Mouse (Mus musculus) adrenal gland, adult 18-20 months (tissue): Measurements from ENCODE around the gene Tspan14. TPM values are rescaled to one million over a fixed set of nuclear protein-coding genes. Genes with fewer than 3 reads are reported as not detected.

Experiments
- DNase-seq, 2 experiments: peaks; one replicate each; pipeline ENCODE4 v3.0.0; 2021 to 2022; ENCODE audit warnings: low spot score in 2 of 2
- long read RNA-seq, 2 experiments: library from polyadenylated mRNA; stranded (forward); transcript quantifications; one replicate each; pipeline ENCODE4 v2.0.0; 2021
- total RNA-seq, 2 experiments: library from RNA; stranded (reverse); gene quantifications; 1 replicate in 1 of 2; 2 replicates in 1 of 2; pipeline ENCODE4 v1.2.3; 2021

The Tspan14 gene
- 10 to 100 TPM; 33.7 to 35.0 TPM for total RNA-seq
- long read RNA-seq, experiment 1, transcript Tspan14-201 (9 exons, 2,475 nt) = major isoform, 31 of 38 reads
- long read RNA-seq, experiment 1, partial matches to known transcripts = 2 of 38 reads
- long read RNA-seq, experiment 1, other reads (novel, unspliced or antisense) = 5 of 38 reads
- long read RNA-seq, experiment 2, transcript Tspan14-201 (9 exons, 2,475 nt) = major isoform, 22 of 28 reads
- long read RNA-seq, experiment 2, partial matches to known transcripts = 2 of 28 reads
- long read RNA-seq, experiment 2, other reads (novel, unspliced or antisense) = 4 of 28 reads

DNA sequence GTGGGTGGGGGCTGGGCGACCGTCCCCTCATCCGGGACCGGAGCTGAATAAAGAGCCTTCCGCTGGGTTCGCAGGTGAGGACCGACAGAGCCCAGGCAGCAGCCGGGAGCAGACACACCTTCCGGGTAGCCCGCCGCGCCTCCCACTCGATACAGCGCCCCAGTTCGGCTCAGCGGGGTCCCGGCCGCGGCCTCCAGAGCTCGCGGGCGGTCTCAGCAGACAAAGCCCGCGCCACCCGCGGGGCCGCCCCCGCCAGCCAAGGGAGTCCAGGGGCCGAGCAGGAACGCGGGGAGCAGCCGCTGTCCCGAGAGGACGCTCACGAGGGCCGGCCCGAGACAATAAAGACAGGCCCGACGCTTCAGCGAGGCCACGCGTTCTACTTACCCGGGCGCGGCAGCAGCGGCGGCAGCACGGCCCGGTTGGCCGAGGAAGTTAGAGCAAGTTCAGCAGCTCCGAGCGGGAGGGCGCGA, at the start of gene Tspan14:
TSS of gene Tspan14 (minus strand) at position 416 of the 470 bp plus-strand sequence.
- DNase-seq = no peak

- no peak for DNase-seq
These were observed 48.2 kb upstream of the Tspan14 start for GRCm38 (mm10) chr14:41014701-41015240.

GRCm38 (mm10) chr14:41013630-41014613, 47.3 kb upstream of the Tspan14 start, which contains the start of gene Fam213a:
Fam213a (minus strand) TSS chr14:41013788.
- DNase-seq = peak; percentile 88

DNA sequence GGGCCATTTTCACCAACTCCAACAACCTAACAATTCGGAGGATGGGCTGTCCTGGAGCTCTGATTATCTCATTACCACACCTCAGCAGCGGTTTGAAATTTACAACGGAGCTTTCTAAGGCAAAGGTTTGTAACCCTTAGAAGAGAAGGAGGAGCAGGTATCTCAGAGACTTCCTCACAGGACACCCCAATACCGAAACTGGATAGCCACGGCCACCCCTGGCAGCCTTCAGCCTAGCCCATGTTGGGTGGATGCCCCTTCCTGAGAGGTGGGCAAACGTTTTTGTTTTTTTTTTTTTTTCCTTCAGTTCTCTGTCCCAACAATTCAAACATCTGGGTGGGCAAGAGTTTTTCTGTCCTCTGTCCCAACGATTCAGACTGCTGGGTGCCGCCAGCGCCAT, 46.5 kb upstream of the Tspan14 start:
- DNase-seq = no peak

- no peak for DNase-seq
These were observed 45.3 kb upstream of the Tspan14 start for GRCm38 (mm10) chr14:41011916-41012315.

DNA sequence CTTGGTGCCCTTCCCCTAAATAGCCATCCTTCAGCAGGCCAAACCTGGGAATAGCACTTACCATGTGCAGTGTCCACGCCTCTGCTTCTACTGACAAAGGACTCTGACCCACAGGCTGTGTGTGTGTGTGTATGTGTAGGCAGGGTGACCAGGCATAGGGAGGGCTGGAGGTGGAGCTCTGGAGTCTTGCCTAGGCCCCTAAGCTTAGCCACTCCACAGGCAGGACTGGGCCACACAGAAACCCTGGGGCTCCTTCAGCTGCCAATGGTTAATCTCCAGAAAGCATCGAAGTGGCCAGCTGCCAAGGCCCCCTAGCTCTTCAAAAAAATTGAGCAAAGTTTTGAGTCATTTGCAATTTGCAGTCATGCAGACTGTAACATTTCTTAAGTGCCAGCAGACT, 41.5 kb upstream of the Tspan14 start:
- no peak for DNase-seq

DNA sequence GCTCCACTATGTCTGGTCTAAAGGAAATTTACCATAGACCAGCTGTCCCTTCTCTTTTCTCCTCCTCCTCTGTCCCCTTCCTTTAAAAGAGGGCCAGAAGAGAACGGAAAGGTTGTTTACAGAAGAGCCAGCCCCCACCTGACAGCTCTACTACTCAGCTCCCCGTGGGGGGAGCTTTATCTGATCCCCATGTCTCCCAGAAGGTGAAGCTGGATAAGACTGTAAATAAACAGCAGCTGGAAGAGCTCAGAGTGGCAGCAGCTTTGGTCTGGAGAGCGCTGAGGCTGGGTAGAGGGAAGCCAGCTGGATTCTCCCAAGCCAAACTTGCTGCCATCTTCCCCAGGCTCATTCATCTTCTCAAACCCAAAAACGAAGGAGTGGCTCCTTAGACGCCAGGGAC, 41.0 kb upstream of the Tspan14 start:
- DNase-seq = no peak

- no peak for DNase-seq
These were observed 40.3 kb upstream of the Tspan14 start for GRCm38 (mm10) chr14:41006899-41007298.

- DNase-seq = no peak
These were observed 39.7 kb upstream of the Tspan14 start for GRCm38 (mm10) chr14:41006263-41006662.

DNA sequence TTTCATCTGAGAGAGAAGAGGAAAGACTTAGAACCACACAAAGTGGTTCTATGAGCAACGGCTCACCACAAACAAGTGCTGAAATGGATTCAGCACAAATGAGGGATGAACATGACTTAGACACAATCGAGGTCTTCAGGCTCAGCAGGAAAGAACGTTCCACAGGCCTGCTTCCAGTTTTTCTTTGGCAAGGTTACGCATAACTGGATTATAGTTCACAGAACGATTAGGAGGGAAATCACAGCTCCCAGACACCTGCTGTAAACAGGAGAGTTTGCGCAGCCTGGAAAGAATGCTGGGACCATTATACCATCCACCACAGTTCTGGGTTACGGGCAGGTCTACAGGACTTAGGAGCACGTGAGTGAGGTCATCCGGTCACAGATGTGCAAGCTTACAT, 39.1 kb upstream of the Tspan14 start:
- no peak for DNase-seq

GRCm38 (mm10) chr14:41004201-41005141, 37.9 kb upstream of the Tspan14 start:
- peak; percentile 28 to 44 for DNase-seq

DNA sequence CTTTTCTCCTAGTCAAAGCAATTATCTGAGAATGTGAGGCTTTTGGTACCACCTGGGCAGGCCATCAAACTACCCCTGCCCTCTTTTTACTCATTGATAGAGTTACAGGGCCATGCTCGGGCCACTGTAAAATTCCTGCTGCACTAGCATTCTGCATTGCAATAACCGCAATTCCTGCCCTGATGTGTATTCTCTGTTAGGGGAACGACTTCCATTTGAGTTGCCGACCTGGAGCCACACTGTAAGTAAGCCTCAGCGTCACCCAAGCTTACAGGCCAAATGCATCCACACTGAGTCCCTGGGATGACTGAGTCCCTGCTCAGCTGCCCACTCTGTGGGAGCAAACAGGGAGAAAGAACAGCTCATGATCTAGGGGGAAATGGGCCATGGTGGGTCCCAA, 35.0 kb upstream of the Tspan14 start:
- DNase-seq = no peak

DNA sequence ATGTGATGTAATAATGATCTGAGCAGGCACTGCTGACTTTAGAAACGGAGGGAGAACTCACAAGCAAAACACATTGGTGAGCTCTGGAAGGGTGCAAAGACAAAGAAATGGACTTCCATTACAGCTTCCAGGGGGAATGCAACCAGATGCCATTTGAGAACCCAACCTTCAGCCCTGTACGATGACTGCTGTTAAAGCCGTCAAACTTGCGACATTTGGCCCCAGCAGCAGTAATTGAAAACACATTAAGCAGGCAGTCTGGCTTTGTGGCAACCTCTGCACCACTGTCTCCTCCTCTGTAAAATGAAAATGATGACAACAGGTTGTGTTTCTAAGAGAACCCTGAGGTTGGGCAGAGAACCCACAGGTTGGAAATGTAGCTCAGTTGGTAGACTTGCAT, 34.2 kb upstream of the Tspan14 start:
- no peak for DNase-seq

DNA sequence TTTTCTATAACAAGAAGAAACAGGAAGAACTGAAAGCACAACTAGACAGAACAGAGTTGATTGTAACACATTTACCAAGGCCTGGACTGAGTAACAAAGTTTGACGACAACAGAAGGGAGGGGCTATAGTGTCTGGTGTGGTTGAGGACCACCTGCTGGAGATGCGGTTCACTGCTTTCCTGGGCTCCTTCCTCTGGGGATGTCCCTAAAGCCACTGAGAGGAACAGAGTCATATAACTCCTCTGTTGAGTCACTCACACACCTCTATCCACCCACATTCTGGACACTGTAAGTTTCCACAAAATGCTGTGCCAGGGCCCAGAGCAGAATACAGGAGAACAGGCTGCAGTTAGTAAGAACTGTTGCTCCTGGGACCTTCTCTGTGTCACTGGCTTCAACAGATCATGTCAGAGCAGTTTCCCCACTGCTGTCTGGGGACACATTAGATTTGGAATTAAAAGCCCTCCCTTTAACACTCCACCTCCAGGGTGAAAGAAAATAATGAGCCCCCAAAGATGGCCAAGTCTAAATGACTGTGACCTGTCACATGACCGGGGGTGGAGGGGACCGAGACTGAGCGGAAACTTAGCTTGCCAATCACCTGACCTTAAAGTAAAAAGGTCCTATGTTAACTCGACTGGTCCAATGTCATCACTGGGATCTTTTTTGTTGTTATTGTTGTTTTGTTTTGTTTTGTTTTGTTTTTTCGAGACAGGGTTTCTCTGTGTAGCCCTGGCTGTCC, 33.5 kb upstream of the Tspan14 start:
- no peak for DNase-seq

DNA sequence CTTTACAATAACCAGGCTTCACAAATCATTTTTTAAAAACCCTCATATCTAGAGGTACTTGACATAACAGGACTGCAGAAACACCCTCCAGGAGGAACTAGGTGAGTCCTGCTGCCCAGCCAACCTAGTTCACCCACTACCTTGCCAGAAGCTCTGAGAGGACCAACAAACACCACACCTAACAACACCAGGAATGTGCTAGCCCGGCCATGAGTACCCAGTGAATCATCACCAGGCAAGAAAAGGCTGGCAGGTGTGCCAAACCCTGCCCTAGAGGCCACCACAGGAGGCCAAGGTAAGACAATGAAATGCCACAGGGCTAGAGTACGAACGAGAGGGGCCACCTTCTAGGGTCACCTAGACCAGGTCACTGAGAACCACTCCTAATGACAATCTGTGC, 29.6 kb upstream of the Tspan14 start:
- no peak for DNase-seq

- DNase-seq = no peak
These were observed 25.9 kb upstream of the Tspan14 start for GRCm38 (mm10) chr14:40992464-40992863.

GRCm38 (mm10) chr14:40988780-40989179, 22.2 kb upstream of the Tspan14 start:
- DNase-seq = no peak

DNA sequence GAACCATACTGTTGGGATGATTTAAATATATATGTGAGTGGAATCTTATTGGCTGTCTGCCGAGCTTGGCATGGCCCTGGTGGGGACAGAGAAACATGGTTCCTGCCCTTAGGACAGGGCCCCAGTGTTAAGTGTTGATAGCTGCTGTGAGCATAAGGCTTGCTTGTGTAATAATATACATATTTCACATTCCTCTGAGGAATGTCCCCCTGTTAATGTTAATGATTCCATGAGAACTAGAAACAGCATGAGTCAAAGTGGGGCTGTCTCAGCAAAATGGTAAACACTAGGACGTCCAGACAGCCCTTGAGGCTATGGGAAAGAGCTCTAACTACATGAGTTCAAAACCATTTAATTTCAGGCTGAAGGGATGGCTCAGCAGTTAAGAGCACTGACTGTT, 20.6 kb upstream of the Tspan14 start:
- DNase-seq = no peak

GRCm38 (mm10) chr14:40985635-40986034, 19.0 kb upstream of the Tspan14 start:
- DNase-seq = no peak

DNA sequence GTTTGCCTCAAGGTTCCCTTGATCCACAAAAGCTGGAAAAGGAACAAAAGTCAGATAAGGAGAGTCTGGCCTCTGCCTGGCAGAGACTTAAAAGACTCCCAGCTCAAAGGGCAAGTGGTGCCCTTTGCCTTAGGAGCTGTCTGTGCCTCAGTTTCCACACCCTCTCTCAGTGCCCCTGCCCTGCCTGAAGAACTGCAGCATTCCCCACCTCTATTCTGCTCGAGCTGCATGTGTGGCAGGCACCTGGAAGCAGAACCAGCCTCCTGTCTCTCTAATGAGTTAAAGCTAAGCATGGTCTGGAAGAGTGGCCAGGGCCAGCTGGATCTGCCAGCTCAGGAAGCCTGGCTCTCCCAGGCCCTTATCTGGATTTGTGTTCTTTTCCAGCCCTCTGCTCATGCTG, 13.1 kb upstream of the Tspan14 start:
- DNase-seq = no peak
